Mouse (Mus musculus): ENCODE measurements around the gene Zranb1.

- TF ChIP-seq TAL1 (conservative IDR thresholded peaks at IDR 0.05; ENCODE audit: low read depth, low read length) = no peak
- TF ChIP-seq CTCF (IDR thresholded peaks at IDR 0.05; ENCODE audit: low read depth, low read length) = no peak
- TF ChIP-seq GATA2 (IDR thresholded peaks at IDR 0.05; ENCODE audit: borderline replicate concordance, low read depth, low read length) = no peak
- no peak for TF ChIP-seq GATA1 (IDR thresholded peaks at IDR 0.05; ENCODE audit: borderline replicate concordance, low read length)
- no peak for TF ChIP-seq POLR2AphosphoS5 (IDR thresholded peaks at IDR 0.05; ENCODE audit: insufficient replicate concordance, low read depth, low read length)
Observed at GRCm38 (mm10) chr7:132964395-132964794, 33.5 kb downstream of the Zranb1 start.

Data from G1E (cell line).